In genomic region chr11:97626431-97626830, GRCm38 (mm10) we compare ENCODE assay signal across 19 mouse cellular contexts. TPM values are rescaled to one million over a fixed set of nuclear protein-coding genes. Genes with fewer than 3 reads are reported as not detected.
DNase-seq lines count a peak whose midpoint lies in the region; ATAC-seq and TF ChIP-seq lines count a peak whose summit lies in the region.
"Had no signal": no experiment of that assay in that cellular context is flagged by ENCODE, and none has a peak within 500 bp of the region (broad histone marks: within the 10 kb centered on the region; RNA-seq: fewer than 3 reads in every experiment).

No protein-coding gene starts in this region.

- no peak for ATAC-seq in heart, embryonic 11.5 days (replicated peaks; ENCODE audit: insufficient number of reproducible peaks, low FRiP score, low TSS enrichment)

- H3K4me2 ChIP-seq in heart, embryonic 11.5 days, result no peak overlapping the region
- H3K4me2 ChIP-seq: heart, embryonic 15.5 days; intestine, embryonic 15.5 days; neural tube, embryonic 13.5 days had no signal

- H3K27ac ChIP-seq in heart, embryonic 11.5 days (ENCODE audit: low read depth, low read length), result no peak overlapping the region
- peak overlapping the region; percentile 70 for H3K27ac ChIP-seq in ES-E14 (ENCODE audit: insufficient read depth, low read depth, low read length, poor library complexity, severe bottlenecking)
- H3K27ac ChIP-seq in limb, embryonic 10.5 days, result no peak overlapping the region
- H3K27ac ChIP-seq: gastrocnemius, adult 2 months; heart, embryonic 15.5 days; intestine, embryonic 15.5 days; liver, embryonic 14.5 days; neural tube, embryonic 13.5 days had no signal

- no peak for DNase-seq in heart, adult 9 months (ENCODE audit: low spot score in 2 of 2)
- DNase-seq in ES-E14 (ENCODE audit: low read depth, low spot score), result no peak
- no peak for DNase-seq in limb, embryonic 10.5 days (ENCODE audit: low spot score)
- DNase-seq in thymus, postnatal 0 days (ENCODE audit: low spot score), result no peak
- no peak for DNase-seq in MN1 (ENCODE audit: low spot score)
- DNase-seq: adrenal gland, adult 8-10 months; cerebellum, adult 11-12 months; cerebellum, postnatal 36 days; gastrocnemius, adult 2 months; left cerebral cortex, postnatal 4 days; thymus, postnatal 4 days had no signal

- no peaks in the 10 kb centered on the region for H3K36me3 ChIP-seq in heart, embryonic 11.5 days (ENCODE audit: control insufficient read depth, insufficient read depth, low read length)
- H3K36me3 ChIP-seq in E14TG2a.4 (ENCODE audit: insufficient read depth, low read length) (peaks cover 38% of the 10 kb centered on the region), ES-E14 (ENCODE audit: control insufficient read depth, insufficient read depth, low read length, poor library complexity, severe bottlenecking) (peaks cover 21% of the 10 kb centered on the region)
- H3K36me3 ChIP-seq in limb, embryonic 10.5 days, result no peaks in the 10 kb centered on the region
- H3K36me3 ChIP-seq: heart, embryonic 15.5 days; intestine, embryonic 15.5 days; neural tube, embryonic 13.5 days had no signal

- in situ Hi-C loops in ES-E14 (cut with MboI; ENCODE audit: low sequenced_read_pairs in 2 of 2, unreplicated experiment in 2 of 2), result no loop called here

- H3K4me1 ChIP-seq in heart, embryonic 11.5 days (ENCODE audit: control insufficient read depth, insufficient read depth, low read length), result peaks cover 9% of the 10 kb centered on the region; the same call in 1 of the 2 replicates
- H3K4me1 ChIP-seq in E14TG2a.4 (replicated peaks; ENCODE audit: low read depth, low read length) (peaks cover 77% of the 10 kb centered on the region), ES-E14 (ENCODE audit: control insufficient read depth in 2 of 2, insufficient read depth in 2 of 2, low read length in 2 of 2, poor library complexity in 1 of 2) (peaks cover 4 to 15% of the 10 kb centered on the region in 2 experiments; a peak in 2 of 4 replicates)
- peaks cover 53% of the 10 kb centered on the region for H3K4me1 ChIP-seq in limb, embryonic 10.5 days

- no peaks in the 10 kb centered on the region for H3K9me3 ChIP-seq in heart, embryonic 11.5 days (replicated peaks; ENCODE audit: control insufficient read depth, low read length)
- H3K9me3 ChIP-seq in E14TG2a.4 (ENCODE audit: low read length), result no peaks in the 10 kb centered on the region
- no peaks in the 10 kb centered on the region for H3K9me3 ChIP-seq in ES-E14 (ENCODE audit: control insufficient read depth, insufficient read depth, low read depth, low read length)
- no peaks in the 10 kb centered on the region for H3K9me3 ChIP-seq in limb, embryonic 10.5 days (replicated peaks)
- H3K9me3 ChIP-seq: heart, embryonic 15.5 days; intestine, embryonic 15.5 days; neural tube, embryonic 13.5 days had no signal

- WGBS in heart, embryonic 11.5 days (ENCODE audit: insufficient replicate concordance), result 7% methylated on average over 13 of the region's 13 CpGs
- WGBS in limb, embryonic 10.5 days, result under 1% methylated on average over 13 of the region's 13 CpGs

- no peak for TF ChIP-seq CTCF in E14TG2a.4 (conservative IDR thresholded peaks at IDR 0.05; ENCODE audit: low read length)

- H3K27me3 ChIP-seq in heart, embryonic 11.5 days (ENCODE audit: control insufficient read depth, insufficient read depth, low read length), result peaks cover 76% of the 10 kb centered on the region
- no peaks in the 10 kb centered on the region for H3K27me3 ChIP-seq in E14TG2a.4 (ENCODE audit: insufficient read depth, low read length)
- H3K27me3 ChIP-seq in limb, embryonic 10.5 days (ENCODE audit: low read depth, poor library complexity, severe bottlenecking), result peaks cover 71% of the 10 kb centered on the region

- H3K9ac ChIP-seq in heart, embryonic 11.5 days (ENCODE audit: low read depth, low read length), result no peak overlapping the region
- H3K9ac ChIP-seq in ES-E14 (ENCODE audit: insufficient read depth, low read depth, low read length, poor library complexity, severe bottlenecking), result peak overlapping the region; percentile 96; the same call in 1 of the 2 replicates
- H3K9ac ChIP-seq: heart, embryonic 15.5 days; intestine, embryonic 15.5 days; liver, embryonic 14.5 days; neural tube, embryonic 13.5 days had no signal

- 0 out of 2 replicates have a peak overlapping the region, but pooled peaks have one; percentile 3 for H3K4me3 ChIP-seq in heart, embryonic 11.5 days (ENCODE audit: low read depth, low read length)
- peak overlapping the region; percentile 93 for H3K4me3 ChIP-seq in E14TG2a.4 (replicated peaks; ENCODE audit: low read length)
- peak overlapping the region; percentile 77 to 89 for H3K4me3 ChIP-seq in ES-E14 (ENCODE audit: insufficient read depth in 1 of 2, low read depth in 1 of 2, low read length in 2 of 2, poor library complexity in 1 of 2, severe bottlenecking in 1 of 2)
- peak overlapping the region; percentile 80 for H3K4me3 ChIP-seq in limb, embryonic 10.5 days
- H3K4me3 ChIP-seq: gastrocnemius, adult 2 months; heart, embryonic 15.5 days; intestine, embryonic 15.5 days; neural tube, embryonic 13.5 days had no signal

TF ChIP-seq in ES-E14, 5 proteins besides CTCF, POLR2A, EP300 and RAD21:
- no peak for TF ChIP-seq CHD2 (IDR thresholded peaks at IDR 0.05; ENCODE audit: low read depth, low read length)
- TF ChIP-seq ZNF384 (IDR thresholded peaks at IDR 0.05; ENCODE audit: low read depth, low read length), result no peak
- no peak for TF ChIP-seq ZC3H11A (IDR thresholded peaks at IDR 0.05; ENCODE audit: borderline replicate concordance, low read depth, low read length)
- TF ChIP-seq MAFK (IDR thresholded peaks at IDR 0.05; ENCODE audit: insufficient read depth, low read depth, low read length), result no peak
- no peak for TF ChIP-seq HCFC1 (IDR thresholded peaks at IDR 0.05; ENCODE audit: borderline replicate concordance, insufficient read depth, low read length)

RNA-seq across cellular contexts. Expression of gene Epop, which starts 3.1 kb away (rescaled TPM):
- polyA plus RNA-seq in heart, embryonic 11.5 days (2014; fragmentation: Nextera tagmentation; extraction: Ambion mirVana), result 1.4 and 1.5 TPM in 2 replicates
- 100 and 109 TPM in 2 replicates for total RNA-seq in ES-E14 (2012; rRNA removed)
- 16.1 and 23.8 TPM in 2 replicates for polyA plus RNA-seq in limb, embryonic 10.5 days (2016; fragmentation: Nextera tagmentation; extraction: Ambion mirVana)
- 1.8 and 2.2 TPM in 2 replicates for polyA plus RNA-seq in thymus, postnatal 0 days (2015; fragmentation: Nextera tagmentation; extraction: Ambion mirVana)
- total RNA-seq: MEL had no signal

RNA-seq across cellular contexts. Expression of gene Mllt6, which starts 36.8 kb away (rescaled TPM):
- polyA plus RNA-seq in heart, embryonic 11.5 days (2014; fragmentation: Nextera tagmentation; extraction: Ambion mirVana), result 2.9 and 3.3 TPM in 2 replicates
- 113 and 142 TPM in 2 replicates for total RNA-seq in ES-E14 (2012; rRNA removed)
- polyA plus RNA-seq in limb, embryonic 10.5 days (2016; fragmentation: Nextera tagmentation; extraction: Ambion mirVana), result 2.5 TPM in 2 replicates
- 1.9 and 2.4 TPM in 2 replicates for polyA plus RNA-seq in thymus, postnatal 0 days (2015; fragmentation: Nextera tagmentation; extraction: Ambion mirVana)

RNA-seq across cellular contexts. Expression of gene Srcin1, which starts 50.4 kb away (rescaled TPM):
- 0.06 and 0.23 TPM in 2 replicates for polyA plus RNA-seq in heart, embryonic 11.5 days (2014; fragmentation: Nextera tagmentation; extraction: Ambion mirVana)
- total RNA-seq in ES-E14 (2012; rRNA removed), result 2.4 and 4.1 TPM in 2 replicates
- 0.24 and 0.25 TPM in 2 replicates for polyA plus RNA-seq in limb, embryonic 10.5 days (2016; fragmentation: Nextera tagmentation; extraction: Ambion mirVana)
- 0.05 and 0.06 TPM in 2 replicates for polyA plus RNA-seq in thymus, postnatal 0 days (2015; fragmentation: Nextera tagmentation; extraction: Ambion mirVana)
- total RNA-seq: granulocyte monocyte progenitor cell, adult 5-6 weeks had no signal

RNA-seq across cellular contexts. Expression of gene Cisd3, which starts 59.2 kb away (rescaled TPM):
- 45.8 and 52.3 TPM in 2 replicates for polyA plus RNA-seq in heart, embryonic 11.5 days (2014; fragmentation: Nextera tagmentation; extraction: Ambion mirVana)
- 49.9 and 66.0 TPM in 2 replicates for total RNA-seq in ES-E14 (2012; rRNA removed)
- polyA plus RNA-seq in limb, embryonic 10.5 days (2016; fragmentation: Nextera tagmentation; extraction: Ambion mirVana), result 9.4 and 15.3 TPM in 2 replicates
- 35.0 and 40.4 TPM in 2 replicates for polyA plus RNA-seq in thymus, postnatal 0 days (2015; fragmentation: Nextera tagmentation; extraction: Ambion mirVana)

Comparison
In these comparisons a context has a peak if more than half of its experiments do, and no peak if none do; other contexts are left out.
1. H3K4me3 ChIP-seq: peak in every context shown above with its lines; median percentile 93 in E14TG2a.4; 83 in ES-E14; 80 in limb, embryonic 10.5 days; 3 in heart, embryonic 11.5 days.